Comparison of ENCODE assay signal across 13 mouse cellular contexts in the genomic region with DNA sequence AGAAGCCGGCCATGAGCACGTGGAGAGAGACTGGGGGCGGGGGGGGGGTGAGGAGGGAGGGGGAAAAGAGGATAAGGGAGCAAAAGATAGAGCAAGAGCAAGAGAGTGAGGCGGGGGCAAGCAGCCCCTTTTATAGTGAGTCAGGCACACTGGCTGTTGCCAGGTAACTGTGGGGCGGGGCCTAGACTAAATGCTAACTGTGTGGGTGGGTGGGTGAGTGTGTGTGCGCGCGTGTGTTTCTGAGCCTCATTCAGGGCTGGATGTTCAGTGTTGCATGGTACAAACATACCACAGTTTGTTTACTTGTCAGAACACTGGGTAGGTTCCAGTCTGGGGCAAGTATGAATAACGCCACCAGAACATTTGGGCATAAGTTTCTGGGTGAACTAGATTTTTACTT. TPM values are rescaled to one million over a fixed set of nuclear protein-coding genes. Genes with fewer than 3 reads are reported as not detected.
A peak's percentile ranks its signal among the peaks of the same experiment; 100 is the strongest.
DNase-seq lines count a peak whose midpoint lies in the region; ATAC-seq lines count a peak whose summit lies in the region.
"Had no signal": no experiment of that assay in that cellular context is flagged by ENCODE, and none has a peak within 500 bp of the region (broad histone marks: within the 10 kb centered on the region; RNA-seq: fewer than 3 reads in every experiment).

No protein-coding gene starts in this region.

- no peak overlapping the region for H3K4me3 ChIP-seq in forebrain, embryonic 11.5 days (ENCODE audit: low read depth, low read length)
- no peak overlapping the region for H3K4me3 ChIP-seq in forebrain, embryonic 10.5 days
- no peak overlapping the region for H3K4me3 ChIP-seq in lung, embryonic 16.5 days (ENCODE audit: low read length)
- H3K4me3 ChIP-seq in forebrain, embryonic 12.5 days (replicated peaks), result no peak overlapping the region
- H3K4me3 ChIP-seq: layer of hippocampus, adult 2 months had no signal

- no peak overlapping the region for H3K27ac ChIP-seq in forebrain, embryonic 11.5 days (ENCODE audit: low read depth, low read length)
- H3K27ac ChIP-seq in forebrain, embryonic 10.5 days, result no peak overlapping the region
- no peak overlapping the region for H3K27ac ChIP-seq in lung, embryonic 16.5 days (ENCODE audit: low read length)
- no peak overlapping the region for H3K27ac ChIP-seq in forebrain, embryonic 12.5 days
- H3K27ac ChIP-seq: layer of hippocampus, adult 2 months; macrophage had no signal

- H3K27me3 ChIP-seq in forebrain, embryonic 11.5 days (ENCODE audit: control insufficient read depth, insufficient read depth, low read length), result no peaks in the 10 kb centered on the region
- no peaks in the 10 kb centered on the region for H3K27me3 ChIP-seq in forebrain, embryonic 10.5 days (ENCODE audit: poor library complexity, severe bottlenecking)
- no peaks in the 10 kb centered on the region for H3K27me3 ChIP-seq in lung, embryonic 16.5 days (ENCODE audit: control insufficient read depth, insufficient read depth, low read depth, low read length)
- no peaks in the 10 kb centered on the region for H3K27me3 ChIP-seq in forebrain, embryonic 12.5 days

- no peak overlapping the region for H3K9ac ChIP-seq in forebrain, embryonic 11.5 days (ENCODE audit: low read length)
- H3K9ac ChIP-seq in lung, embryonic 16.5 days (ENCODE audit: low read length), result no peak overlapping the region
- no peak overlapping the region for H3K9ac ChIP-seq in forebrain, embryonic 12.5 days

- no peaks in the 10 kb centered on the region for H3K9me3 ChIP-seq in forebrain, embryonic 11.5 days (ENCODE audit: control insufficient read depth, low read length)
- H3K9me3 ChIP-seq in forebrain, embryonic 10.5 days, result no peaks in the 10 kb centered on the region
- H3K9me3 ChIP-seq in lung, embryonic 16.5 days (ENCODE audit: control insufficient read depth, low read length), result no peaks in the 10 kb centered on the region
- no peaks in the 10 kb centered on the region for H3K9me3 ChIP-seq in forebrain, embryonic 12.5 days

- peak; percentile 61 for DNase-seq in forebrain, embryonic 11.5 days (ENCODE audit: low spot score)
- no peak for DNase-seq in forebrain, embryonic 10.5 days (ENCODE audit: extremely low spot score, low spot score)
- no peak for DNase-seq in lung, postnatal 36 days
- no peak for DNase-seq in adrenal gland, postnatal 10 days
- DNase-seq in heart, postnatal 14 days, result no peak
- DNase-seq: cerebellum, adult 9-11 months; gastrocnemius, postnatal 10 days had no signal

- H3K36me3 ChIP-seq in forebrain, embryonic 11.5 days (ENCODE audit: control insufficient read depth, insufficient read depth, low read length), result no peaks in the 10 kb centered on the region
- no peaks in the 10 kb centered on the region for H3K36me3 ChIP-seq in forebrain, embryonic 10.5 days (replicated peaks)
- H3K36me3 ChIP-seq in lung, embryonic 16.5 days (ENCODE audit: control insufficient read depth, insufficient read depth, low read length), result no peaks in the 10 kb centered on the region
- H3K36me3 ChIP-seq in forebrain, embryonic 12.5 days (replicated peaks), result no peaks in the 10 kb centered on the region

- intact Hi-C loops in heart, postnatal 14 days (cut with DNase I), result no loop called here

- no peak overlapping the region for H3K4me2 ChIP-seq in forebrain, embryonic 11.5 days (ENCODE audit: low read depth, low read length, severe bottlenecking)
- H3K4me2 ChIP-seq in lung, embryonic 16.5 days (ENCODE audit: low read depth, low read length), result no peak overlapping the region
- H3K4me2 ChIP-seq in forebrain, embryonic 12.5 days, result no peak overlapping the region

- 0 out of 2 replicates have a peak, but pooled peaks cover 1% of the 10 kb centered on the region for H3K4me1 ChIP-seq in forebrain, embryonic 11.5 days (replicated peaks; ENCODE audit: control insufficient read depth, insufficient read depth, low read length)
- H3K4me1 ChIP-seq in forebrain, embryonic 10.5 days, result peaks cover 10% of the 10 kb centered on the region
- no peaks in the 10 kb centered on the region for H3K4me1 ChIP-seq in lung, embryonic 16.5 days (replicated peaks; ENCODE audit: control insufficient read depth, insufficient read depth, low read length)
- peaks cover 12% of the 10 kb centered on the region; the same call in 1 of the 2 replicates for H3K4me1 ChIP-seq in forebrain, embryonic 12.5 days

- ATAC-seq in forebrain, embryonic 11.5 days (replicated peaks; ENCODE audit: low FRiP score), result peak; percentile 81
- peak; percentile 38; the same call in 1 of the 2 replicates for ATAC-seq in lung, embryonic 16.5 days (ENCODE audit: low read depth)
- ATAC-seq in forebrain, embryonic 12.5 days (ENCODE audit: low FRiP score), result peak; percentile 86; the same call in 1 of the 2 replicates
- ATAC-seq in neutrophil, adult 5-6 weeks (ENCODE audit: extremely low read depth, insufficient number of reproducible peaks, low FRiP score, poor library complexity, severe bottlenecking), result peak; percentile 27; the same call in 1 of the 2 replicates

- 58% methylated on average over 9 of the region's 9 CpGs for WGBS in forebrain, embryonic 11.5 days
- 71% methylated on average over 8 of the region's 9 CpGs for WGBS in forebrain, embryonic 10.5 days
- WGBS in lung, embryonic 16.5 days, result 43% methylated on average over 9 of the region's 9 CpGs
- 47% methylated on average over 8 of the region's 9 CpGs for WGBS in forebrain, embryonic 12.5 days

RNA-seq across cellular contexts. Expression of gene Arhgdib, which starts 5.2 kb away (rescaled TPM):
- polyA plus RNA-seq in forebrain, embryonic 11.5 days (2014; fragmentation: Nextera tagmentation; extraction: Ambion mirVana), result 21.3 and 25.2 TPM in 2 replicates
- polyA plus RNA-seq in forebrain, embryonic 10.5 days (2016; fragmentation: Nextera tagmentation; extraction: Ambion mirVana), result 22.0 and 25.3 TPM in 2 replicates
- 85.2 and 98.2 TPM in 2 replicates for polyA plus RNA-seq in lung, embryonic 16.5 days (2015; fragmentation: Nextera tagmentation; extraction: Ambion mirVana)
- polyA plus RNA-seq in forebrain, embryonic 12.5 days (2016; fragmentation: Nextera tagmentation; extraction: Ambion mirVana), result 18.6 and 22.9 TPM in 2 replicates
- 1,086 and 1,117 TPM in 2 replicates for total RNA-seq in neutrophil, adult 5-6 weeks (2017)
- 10 to 100 TPM; 43.0 to 44.5 TPM for total RNA-seq in adrenal gland, postnatal 10 days (2021)
- total RNA-seq in heart, postnatal 14 days (2021), result 10 to 100 TPM; 36.9 to 45.4 TPM

RNA-seq across cellular contexts. Expression of gene Pde6h, which starts 23.3 kb away (rescaled TPM):
- not detected in 2 replicates for polyA plus RNA-seq in forebrain, embryonic 11.5 days (2014; fragmentation: Nextera tagmentation; extraction: Ambion mirVana)
- not detected in 2 replicates for polyA plus RNA-seq in forebrain, embryonic 10.5 days (2016; fragmentation: Nextera tagmentation; extraction: Ambion mirVana)
- polyA plus RNA-seq in lung, embryonic 16.5 days (2015; fragmentation: Nextera tagmentation; extraction: Ambion mirVana), result 0.20 TPM in 1 of 2 replicates, not detected in the other
- polyA plus RNA-seq in forebrain, embryonic 12.5 days (2016; fragmentation: Nextera tagmentation; extraction: Ambion mirVana), result not detected in 2 replicates
- 0.35 TPM in 1 of 2 replicates, not detected in the other for total RNA-seq in neutrophil, adult 5-6 weeks (2017)
- total RNA-seq in adrenal gland, postnatal 10 days (2021), result under 1 TPM in 1 of 2 experiments, not detected in 1; 0.60 TPM
- total RNA-seq in heart, postnatal 14 days (2021), result under 1 TPM in 1 of 2 experiments, not detected in 1; 0.46 TPM
- total RNA-seq: gastrocnemius, postnatal 10 days had no signal
- polyA plus RNA-seq: macrophage; small intestine, adult 2 months had no signal

RNA-seq across cellular contexts. Expression of gene Erp27, which starts 25.0 kb away (rescaled TPM):
- not detected in 2 replicates for polyA plus RNA-seq in forebrain, embryonic 11.5 days (2014; fragmentation: Nextera tagmentation; extraction: Ambion mirVana)
- polyA plus RNA-seq in forebrain, embryonic 10.5 days (2016; fragmentation: Nextera tagmentation; extraction: Ambion mirVana), result not detected in 2 replicates
- polyA plus RNA-seq in lung, embryonic 16.5 days (2015; fragmentation: Nextera tagmentation; extraction: Ambion mirVana), result 0.35 and 0.97 TPM in 2 replicates
- not detected in 2 replicates for polyA plus RNA-seq in forebrain, embryonic 12.5 days (2016; fragmentation: Nextera tagmentation; extraction: Ambion mirVana)
- 12.0 and 12.5 TPM in 2 replicates for total RNA-seq in neutrophil, adult 5-6 weeks (2017)
- total RNA-seq in adrenal gland, postnatal 10 days (2021), result under 1 TPM; 0.15 to 0.27 TPM
- under 1 TPM in 1 of 2 experiments, not detected in 1; 0.17 TPM for total RNA-seq in heart, postnatal 14 days (2021)
- polyA plus RNA-seq: macrophage had no signal

Comparison
In these comparisons a context has a peak if more than half of its experiments do, and no peak if none do; other contexts are left out.
1. ATAC-seq: peak in every context shown above with its lines; median percentile 86 in forebrain, embryonic 12.5 days; 81 in forebrain, embryonic 11.5 days; 38 in lung, embryonic 16.5 days; 27 in neutrophil, adult 5-6 weeks.